Mouse (Mus musculus) lung, embryonic 14.5 days (tissue): ENCODE data around the gene Nup93. TPM values are rescaled to one million over a fixed set of nuclear protein-coding genes. Genes with fewer than 3 reads are reported as not detected.

Experiments used
- ATAC-seq: fragments of 200-750 bp; cut with Nextera tagmentation; 2 replicates; pipeline ENCODE4 v1.8.0; 2017; ENCODE audit warnings: mild to moderate bottlenecking, moderate TSS enrichment, moderate library complexity; ENCODE audit not compliant: insufficient read depth
- DNase-seq: peaks from one replicate; pipeline ENCODE4 v3.0.0-alpha.2; 2015
- H3K27ac ChIP-seq: fragments of 300-500 bp; sonication (generic); 2 replicates; pipeline ENCODE4 v1.5.1; 2014; ENCODE audit warnings: low read depth, mild to moderate bottlenecking, moderate library complexity
- H3K27me3 ChIP-seq: fragments of 300-500 bp; sonication (generic); 2 replicates; pipeline ENCODE4 v1.6.1; 2014; ENCODE audit warnings: low read length, control low read depth; ENCODE audit not compliant: insufficient read depth
- H3K36me3 ChIP-seq: fragments of 300-500 bp; sonication (generic); 2 replicates; pipeline ENCODE4 v1.6.1; 2014; ENCODE audit warnings: control low read depth; ENCODE audit not compliant: insufficient read depth
- H3K4me1 ChIP-seq: fragments of 300-500 bp; sonication (generic); 2 replicates; pipeline ENCODE4 v1.6.1; 2014; ENCODE audit warnings: antibody characterized with exemption, control low read depth; ENCODE audit not compliant: insufficient read depth
- H3K4me2 ChIP-seq: fragments of 300-500 bp; sonication (generic); 2 replicates; pipeline ENCODE4 v1.6.1; 2014; ENCODE audit warnings: mild to moderate bottlenecking
- H3K4me3 ChIP-seq: fragments of 300-500 bp; sonication (generic); 2 replicates; pipeline ENCODE4 v1.5.1; 2014; ENCODE audit warnings: low read depth, low read length
- H3K9ac ChIP-seq: fragments of 300-500 bp; sonication (generic); 2 replicates; pipeline ENCODE4 v1.6.1; 2014
- H3K9me3 ChIP-seq: fragments of 300-500 bp; sonication (generic); 2 replicates; pipeline ENCODE4 v1.6.1; 2016; ENCODE audit warnings: low read depth, low read length, control low read depth
- CTCF ChIP-seq: IDR thresholded peaks from 2 replicates; pipeline ENCODE4 v1.5.1; 2016; ENCODE audit warnings: antibody characterized with exemption, low read depth
- WGBS: fragments of 180-500 bp; shearing (Covaris S2); extraction: QIAGEN DNeasy Blood & Tissue Kit; methylation state at CpG from one replicate; pipeline ENCODE4 v1.1.7; 2014; 5-methylcytosine and 5-hydroxymethylcytosine counted together
- polyA plus RNA-seq: library from polyadenylated mRNA; unstranded; fragments of >200 nt; fragmentation: Nextera tagmentation; extraction: Ambion mirVana; gene quantifications from 2 replicates; pipeline ENCODE4 v1.2.1, GENCODE M21; 2014

Nup93 gene
- polyA plus RNA-seq, 1 experiment from 2014 or later, result 126 TPM

DNA sequence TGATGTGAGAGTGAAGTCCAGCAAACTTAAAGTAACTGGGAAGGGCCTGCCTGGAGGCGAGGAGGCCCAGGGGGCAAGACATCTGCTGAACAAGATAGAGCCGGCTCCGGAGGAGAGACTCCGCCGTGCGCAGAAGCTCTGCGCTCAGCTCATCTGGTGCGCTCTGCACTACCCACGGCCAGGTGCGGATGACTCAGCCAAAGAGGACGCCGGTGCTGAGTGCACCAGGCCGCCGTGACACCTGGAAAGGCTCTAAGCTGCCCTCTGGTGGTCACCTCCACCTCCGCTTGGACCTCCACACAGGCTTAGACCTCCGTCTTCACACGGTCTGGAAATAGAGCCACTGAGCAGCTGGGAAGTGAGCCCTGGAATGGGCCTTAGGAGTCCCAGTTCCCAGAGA, 27.8 kb upstream of the Nup93 start:
- Histone ChIP-seq H3K4me2 (peak overlapping the region; percentile 51), H3K4me3 (peak overlapping the region; percentile 16; the same call in 1 of the 2 replicates), H3K9me3 (no peaks in the 10 kb centered on the region), H3K36me3 (no peaks in the 10 kb centered on the region), H3K27ac (peak overlapping the region; percentile 36; the same call in 1 of the 2 replicates), H3K4me1 (peaks cover 2% of the 10 kb centered on the region; the same call in 1 of the 2 replicates), H3K9ac (peak overlapping the region; percentile 11; the same call in 1 of the 2 replicates), H3K27me3 (peaks cover 49% of the 10 kb centered on the region)
- ATAC-seq (peak; percentile 77), DNase-seq (peak; percentile 81)
- peak; percentile 80 for TF ChIP-seq CTCF
- WGBS, result 4% methylated on average over 17 of the region's 17 CpGs

DNA sequence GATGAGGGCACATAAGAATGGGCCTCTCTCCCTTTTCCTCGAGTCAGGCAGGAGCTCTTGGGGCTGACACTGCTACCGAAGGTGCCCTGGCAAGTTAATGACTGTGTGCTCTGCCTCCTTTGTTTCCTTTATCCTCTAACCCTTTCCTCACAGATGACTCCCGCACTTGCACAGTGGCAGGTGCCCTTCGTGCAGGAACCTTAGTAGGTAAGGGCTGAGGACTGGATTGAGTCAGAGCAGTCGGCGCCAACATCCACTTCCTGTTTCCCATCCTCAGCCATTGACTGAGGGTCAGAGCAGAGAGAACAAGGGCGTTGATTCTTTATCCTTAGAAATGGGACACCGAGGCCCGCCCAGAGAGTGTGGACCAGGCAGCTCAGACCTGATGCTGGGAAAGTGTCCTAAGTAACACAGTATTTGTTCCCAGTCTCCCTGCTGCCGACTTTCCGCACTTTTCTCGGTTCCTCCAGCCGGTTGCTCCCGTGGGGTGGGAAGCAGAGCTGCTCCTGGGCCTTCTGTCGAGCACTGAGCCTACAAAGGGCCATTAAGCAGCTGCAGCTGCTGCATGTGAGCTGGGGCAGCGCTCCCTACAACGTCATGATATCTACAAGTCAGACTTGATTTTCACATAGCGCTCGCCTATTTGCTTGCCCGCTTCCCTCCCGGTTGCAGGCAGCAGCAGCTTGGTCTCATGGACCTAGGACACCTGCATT, 26.9 kb upstream of the Nup93 start:
- 33% methylated on average over 21 of the region's 21 CpGs for WGBS
- ATAC-seq, result no peak

DNA sequence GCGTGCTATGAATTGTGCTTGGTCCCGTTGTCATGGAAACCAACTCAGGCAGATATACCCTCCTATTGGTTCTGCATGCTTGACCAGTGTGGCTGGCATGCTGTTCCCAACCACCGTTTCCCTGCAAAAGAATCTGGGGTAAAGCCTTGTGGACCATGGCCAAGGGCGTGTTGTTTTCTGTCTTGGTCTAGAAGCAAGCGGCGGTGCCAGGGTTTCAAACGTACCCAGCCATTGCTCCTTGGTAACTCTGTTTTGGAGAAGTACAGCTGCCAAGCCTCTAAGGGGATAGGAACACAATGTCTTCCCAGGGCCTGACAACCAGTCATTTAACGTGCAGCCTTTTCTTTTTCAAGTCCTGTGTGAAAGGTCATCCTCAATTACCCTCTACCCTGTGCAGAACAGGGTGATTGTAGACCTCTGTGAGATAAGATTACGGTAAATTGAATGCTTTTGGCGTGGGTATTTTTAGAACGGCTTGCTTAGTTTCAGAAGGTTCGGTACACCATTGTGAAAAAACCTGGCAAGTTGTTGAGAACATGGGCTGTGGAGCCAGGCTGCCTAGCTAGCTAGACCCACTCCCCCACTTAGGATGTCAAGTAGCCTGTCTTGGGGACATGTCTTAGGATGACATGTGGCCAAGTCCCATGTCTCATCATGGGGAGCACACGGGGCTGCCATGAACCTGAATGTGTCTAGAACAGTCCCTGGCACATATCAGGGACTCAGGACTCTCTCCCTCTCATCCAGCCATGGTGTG, 24.9 kb upstream of the Nup93 start:
- Histone ChIP-seq H3K9me3 (no peaks in the 10 kb centered on the region), H3K4me3 (no peak overlapping the region), H3K9ac (no peak overlapping the region), H3K4me1 (peaks cover 1% of the 10 kb centered on the region; the same call in 1 of the 2 replicates), H3K27me3 (peaks cover 23% of the 10 kb centered on the region), H3K36me3 (no peaks in the 10 kb centered on the region), H3K27ac (no peak overlapping the region), H3K4me2 (no peak overlapping the region)
- DNase-seq (no peak), ATAC-seq (no peak)
- WGBS, result 64% methylated on average over 13 of the region's 13 CpGs
- TF ChIP-seq CTCF, result no peak

More for the DNA sequence above, 26.9 kb upstream of the Nup93 start:
- no peaks in the 10 kb centered on the region for H3K36me3 ChIP-seq
- no peak for TF ChIP-seq CTCF
- H3K4me1 ChIP-seq, result peaks cover 2% of the 10 kb centered on the region; the same call in 1 of the 2 replicates
- no peak for DNase-seq
- peaks cover 42% of the 10 kb centered on the region for H3K27me3 ChIP-seq
- H3K27ac ChIP-seq, result no peak overlapping the region
- H3K9ac ChIP-seq, result no peak overlapping the region
- H3K4me2 ChIP-seq, result no peak overlapping the region
- H3K9me3 ChIP-seq, result no peaks in the 10 kb centered on the region
- H3K4me3 ChIP-seq, result no peak overlapping the region

DNA sequence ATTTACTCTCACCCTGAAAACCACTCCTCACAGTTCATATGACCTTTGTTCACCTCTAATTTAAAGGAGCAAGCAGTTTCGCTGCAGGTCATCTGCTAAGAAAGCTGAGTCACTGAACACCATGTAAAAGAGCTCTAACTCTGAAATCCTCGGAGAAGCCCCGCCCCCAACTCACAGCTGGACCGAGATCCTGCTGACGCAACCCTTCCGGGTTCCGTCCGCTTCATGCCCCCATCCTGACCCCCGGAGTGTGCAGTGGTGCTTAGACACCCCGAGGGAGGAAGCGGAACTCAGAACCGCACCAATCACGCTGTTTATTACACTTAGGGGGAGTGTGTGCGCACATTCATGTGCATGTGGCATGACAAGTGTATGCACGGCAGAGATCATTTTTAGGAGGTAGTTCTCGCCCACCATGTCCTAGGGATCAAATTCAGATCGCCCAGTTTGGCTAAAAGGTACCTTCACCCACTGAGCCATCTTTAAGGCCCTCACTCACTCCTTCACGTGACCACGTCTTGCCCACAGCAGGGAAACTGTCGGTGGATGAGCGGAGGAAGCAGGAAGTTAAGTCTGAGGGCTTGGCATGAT, 23.2 kb upstream of the Nup93 start:
- Histone ChIP-seq H3K36me3 (no peaks in the 10 kb centered on the region), H3K27me3 (peaks cover 12% of the 10 kb centered on the region), H3K9me3 (no peaks in the 10 kb centered on the region), H3K4me3 (peak overlapping the region; percentile 16), H3K4me1 (no peaks in the 10 kb centered on the region; the same call in 1 of the 2 replicates), H3K4me2 (peak overlapping the region; percentile 62), H3K9ac (no peak overlapping the region), H3K27ac (no peak overlapping the region)
- peak; percentile 45; the same call in 1 of the 2 replicates for ATAC-seq
- WGBS, result 17% methylated on average over 21 of the region's 21 CpGs
- DNase-seq, result peak; percentile 83
- TF ChIP-seq CTCF, result no peak

DNA sequence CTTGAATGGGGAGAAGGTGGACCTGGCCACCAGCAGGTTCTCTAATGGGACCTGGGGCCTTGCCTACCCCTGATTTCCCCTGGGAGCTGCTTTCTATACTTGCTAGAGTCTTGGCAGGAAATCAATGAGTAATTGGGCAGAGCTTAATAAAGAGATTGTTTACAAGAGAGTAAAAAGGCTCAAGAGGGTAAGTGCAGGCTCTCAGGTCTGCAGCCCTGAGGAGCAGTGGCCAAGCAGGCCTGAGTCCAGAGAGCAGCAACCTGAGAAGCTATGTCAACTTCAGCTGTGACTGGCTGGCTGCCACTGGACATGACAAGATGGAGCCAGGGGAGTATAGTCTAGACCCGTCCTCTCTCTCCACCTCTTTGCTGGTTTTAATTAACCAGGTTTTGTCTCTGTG, 21.4 kb upstream of the Nup93 start:
- H3K9me3 ChIP-seq, result no peaks in the 10 kb centered on the region
- H3K4me2 ChIP-seq, result no peak overlapping the region
- no peak for ATAC-seq
- H3K27me3 ChIP-seq, result no peaks in the 10 kb centered on the region; the same call in 1 of the 2 replicates
- no peak overlapping the region for H3K27ac ChIP-seq
- no peak overlapping the region for H3K4me3 ChIP-seq
- no peak overlapping the region for H3K9ac ChIP-seq
- DNase-seq, result no peak
- 48% methylated on average over 1 of the region's 1 CpGs for whole genome bisulfite sequencing
- H3K4me1 ChIP-seq, result no peaks in the 10 kb centered on the region; the same call in 1 of the 2 replicates
- no peaks in the 10 kb centered on the region for H3K36me3 ChIP-seq
- no peak for TF ChIP-seq CTCF

DNA sequence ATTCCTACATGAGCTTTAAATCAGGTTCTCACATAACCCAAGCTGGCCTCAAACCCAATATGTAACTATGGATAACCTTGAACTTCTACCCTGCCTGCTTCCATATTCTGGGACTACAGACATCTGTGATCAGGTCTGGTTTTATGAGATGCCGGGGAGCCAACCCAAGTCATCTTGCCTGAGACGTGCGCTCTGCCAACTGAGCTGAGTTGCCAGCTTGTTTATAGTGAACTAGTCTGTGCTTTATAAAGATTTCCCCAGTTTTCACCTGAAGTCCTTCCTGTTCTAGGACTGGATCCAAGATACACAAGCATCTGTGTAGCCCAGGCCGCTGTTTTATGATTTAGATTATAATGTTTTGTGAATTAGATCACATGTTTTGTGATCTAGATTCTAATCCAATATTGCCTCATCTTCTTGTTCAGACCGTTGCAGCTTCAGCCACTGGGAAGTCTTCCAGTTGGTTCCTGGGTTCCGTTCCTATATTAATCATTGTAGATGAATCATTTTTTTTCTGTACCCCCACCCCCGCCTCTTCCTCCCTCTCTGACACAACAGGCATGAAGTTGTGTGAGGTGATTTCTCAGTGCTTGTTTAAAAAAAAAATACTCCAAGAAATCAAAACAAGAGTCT, 19.7 kb upstream of the Nup93 start:
- Histone ChIP-seq H3K9me3 (no peaks in the 10 kb centered on the region), H3K4me1 (no peaks in the 10 kb centered on the region; the same call in 1 of the 2 replicates), H3K4me2 (no peak overlapping the region), H3K36me3 (no peaks in the 10 kb centered on the region), H3K4me3 (no peak overlapping the region), H3K27me3 (no peaks in the 10 kb centered on the region), H3K27ac (no peak overlapping the region), H3K9ac (no peak overlapping the region)
- no peak for TF ChIP-seq CTCF
- ATAC-seq, result no peak
- DNase-seq, result no peak
- WGBS, result 81% methylated on average over 7 of the region's 7 CpGs
